Mouse (Mus musculus) heart, embryonic 11.5 days (tissue): ENCODE data around the gene Fto. TPM values are rescaled to one million over a fixed set of nuclear protein-coding genes. Genes with fewer than 3 reads are reported as not detected.

Experiments
- ATAC-seq: fragments of 200-750 bp; cut with Nextera tagmentation; replicated peaks from 2 replicates; pipeline ENCODE4 v1.8.0; 2017; ENCODE audit warnings: moderate library complexity; ENCODE audit not compliant: insufficient number of reproducible peaks, low FRiP score, low TSS enrichment
- H3K27ac ChIP-seq: fragments of 300-500 bp; sonication (generic); 2 replicates; pipeline ENCODE4 v1.5.1; 2014; ENCODE audit warnings: mild to moderate bottlenecking, low read depth, low read length
- H3K27me3 ChIP-seq: fragments of 300-500 bp; sonication (generic); 2 replicates; pipeline ENCODE4 v1.6.1; 2014; ENCODE audit warnings: mild to moderate bottlenecking, low read length, mixed read lengths; ENCODE audit not compliant: control insufficient read depth, insufficient read depth
- H3K36me3 ChIP-seq: fragments of 300-500 bp; sonication (generic); 2 replicates; pipeline ENCODE4 v1.6.1; 2014; ENCODE audit warnings: mild to moderate bottlenecking, low read length, moderate library complexity, mixed read lengths; ENCODE audit not compliant: control insufficient read depth, insufficient read depth
- H3K4me1 ChIP-seq: fragments of 300-500 bp; sonication (generic); 2 replicates; pipeline ENCODE4 v1.6.1; 2014; ENCODE audit warnings: low read length; ENCODE audit not compliant: control insufficient read depth, insufficient read depth
- H3K4me2 ChIP-seq: fragments of 300-500 bp; sonication (generic); 2 replicates; pipeline ENCODE4 v1.6.1; 2014; ENCODE audit warnings: mild to moderate bottlenecking, moderate library complexity
- H3K4me3 ChIP-seq: fragments of 300-500 bp; sonication (generic); 2 replicates; pipeline ENCODE4 v1.5.1; 2014; ENCODE audit warnings: low read depth, low read length
- H3K9ac ChIP-seq: fragments of 300-500 bp; sonication (generic); 2 replicates; pipeline ENCODE4 v1.6.1; 2014; ENCODE audit warnings: mild to moderate bottlenecking, low read depth, low read length, moderate library complexity
- H3K9me3 ChIP-seq: fragments of 300-500 bp; sonication (generic); replicated peaks from 2 replicates; pipeline ENCODE4 v1.6.1; 2016; ENCODE audit warnings: low read length; ENCODE audit not compliant: control insufficient read depth
- WGBS: fragments of 180-500 bp; shearing (Covaris S2); extraction: QIAGEN DNeasy Blood & Tissue Kit; methylation state at CpG from one replicate; pipeline ENCODE4 v1.1.7; 2014; ENCODE audit not compliant: insufficient replicate concordance; 5-methylcytosine and 5-hydroxymethylcytosine counted together
- polyA plus RNA-seq: library from polyadenylated mRNA; unstranded; fragments of >200 nt; fragmentation: Nextera tagmentation; extraction: Ambion mirVana; gene quantifications from 2 replicates; pipeline ENCODE4 v1.2.1, GENCODE M21; 2014

The Fto gene
- polyA plus RNA-seq, 1 experiment from 2014 or later, result 70.1 TPM

GRCm38 (mm10) chr8:91281545-91281944, 31.8 kb upstream of the Fto start:
- no peak for ATAC-seq
- H3K36me3 ChIP-seq, result no peaks in the 10 kb centered on the region
- 76% methylated on average over 8 of the region's 8 CpGs for WGBS
- H3K4me1 ChIP-seq, result no peaks in the 10 kb centered on the region
- no peak overlapping the region for H3K27ac ChIP-seq
- H3K9me3 ChIP-seq, result no peaks in the 10 kb centered on the region
- no peak overlapping the region for H3K9ac ChIP-seq
- no peak overlapping the region for H3K4me2 ChIP-seq
- no peaks in the 10 kb centered on the region for H3K27me3 ChIP-seq
- no peak overlapping the region for H3K4me3 ChIP-seq

- H3K27ac ChIP-seq, result no peak overlapping the region
- ATAC-seq, result no peak
- 62% methylated on average over 5 of the region's 5 CpGs for WGBS
- no peak overlapping the region for H3K4me3 ChIP-seq
- H3K4me2 ChIP-seq, result no peak overlapping the region
- no peaks in the 10 kb centered on the region for H3K27me3 ChIP-seq
- H3K4me1 ChIP-seq, result peaks cover 6% of the 10 kb centered on the region; the same call in 1 of the 2 replicates
- H3K9me3 ChIP-seq, result no peaks in the 10 kb centered on the region
- H3K9ac ChIP-seq, result no peak overlapping the region
- H3K36me3 ChIP-seq, result no peaks in the 10 kb centered on the region
Observed at GRCm38 (mm10) chr8:91282655-91283054, 30.7 kb upstream of the Fto start.

- 88% methylated on average over 1 of the region's 1 CpGs for WGBS
- ATAC-seq, result no peak
Observed at GRCm38 (mm10) chr8:91283815-91284214, 29.5 kb upstream of the Fto start.

GRCm38 (mm10) chr8:91286237-91286636, 27.1 kb upstream of the Fto start:
- Histone ChIP-seq H3K27me3 (no peaks in the 10 kb centered on the region), H3K4me3 (no peak overlapping the region), H3K4me2 (no peak overlapping the region), H3K36me3 (no peaks in the 10 kb centered on the region), H3K9me3 (no peaks in the 10 kb centered on the region), H3K27ac (no peak overlapping the region), H3K9ac (no peak overlapping the region), H3K4me1 (peaks cover 10% of the 10 kb centered on the region)
- 76% methylated on average over 8 of the region's 8 CpGs for WGBS
- ATAC-seq, result no peak

More at GRCm38 (mm10) chr8:91283815-91284214, 29.5 kb upstream of the Fto start:
- H3K9me3 ChIP-seq, result no peaks in the 10 kb centered on the region
- H3K4me1 ChIP-seq, result peaks cover 6% of the 10 kb centered on the region; the same call in 1 of the 2 replicates
- H3K9ac ChIP-seq, result no peak overlapping the region
- no peak overlapping the region for H3K4me2 ChIP-seq
- no peaks in the 10 kb centered on the region for H3K36me3 ChIP-seq
- H3K4me3 ChIP-seq, result no peak overlapping the region
- H3K27ac ChIP-seq, result no peak overlapping the region
- no peaks in the 10 kb centered on the region for H3K27me3 ChIP-seq

GRCm38 (mm10) chr8:91290576-91290975, 22.7 kb upstream of the Fto start:
- Histone ChIP-seq H3K9ac (no peak overlapping the region), H3K4me2 (no peak overlapping the region), H3K4me1 (peaks cover 10% of the 10 kb centered on the region), H3K4me3 (no peak overlapping the region), H3K9me3 (no peaks in the 10 kb centered on the region), H3K27ac (no peak overlapping the region), H3K27me3 (no peaks in the 10 kb centered on the region), H3K36me3 (no peaks in the 10 kb centered on the region)
- no peak for ATAC-seq
- 85% methylated on average over 4 of the region's 4 CpGs for WGBS

- no peak overlapping the region for H3K4me3 ChIP-seq
- H3K4me1 ChIP-seq, result no peaks in the 10 kb centered on the region
- no peak overlapping the region for H3K9ac ChIP-seq
- H3K4me2 ChIP-seq, result no peak overlapping the region
- 90% methylated on average over 5 of the region's 5 CpGs for WGBS
- no peaks in the 10 kb centered on the region for H3K9me3 ChIP-seq
- no peaks in the 10 kb centered on the region for H3K27me3 ChIP-seq
- H3K27ac ChIP-seq, result no peak overlapping the region
- ATAC-seq, result no peak
- H3K36me3 ChIP-seq, result no peaks in the 10 kb centered on the region
Observed at GRCm38 (mm10) chr8:91295786-91296185, 17.5 kb upstream of the Fto start.

- Histone ChIP-seq H3K4me1 (no peaks in the 10 kb centered on the region), H3K9ac (no peak overlapping the region), H3K4me2 (no peak overlapping the region), H3K27ac (no peak overlapping the region), H3K36me3 (no peaks in the 10 kb centered on the region), H3K4me3 (no peak overlapping the region), H3K27me3 (no peaks in the 10 kb centered on the region), H3K9me3 (no peaks in the 10 kb centered on the region)
- no peak for ATAC-seq
- 82% methylated on average over 2 of the region's 2 CpGs for WGBS
Observed at GRCm38 (mm10) chr8:91298672-91299071, 14.7 kb upstream of the Fto start.

- Histone ChIP-seq H3K27me3 (no peaks in the 10 kb centered on the region), H3K4me3 (no peak overlapping the region), H3K9me3 (no peaks in the 10 kb centered on the region), H3K27ac (no peak overlapping the region), H3K4me2 (no peak overlapping the region), H3K4me1 (no peaks in the 10 kb centered on the region), H3K36me3 (no peaks in the 10 kb centered on the region), H3K9ac (no peak overlapping the region)
- WGBS, result 72% methylated on average over 17 of the region's 17 CpGs
- no peak for ATAC-seq
Observed at GRCm38 (mm10) chr8:91304481-91305386, 8.6 kb upstream of the Fto start.

GRCm38 (mm10) chr8:91312342-91312741, 983 bp upstream of the Fto start:
- Histone ChIP-seq H3K9ac (peak overlapping the region; percentile 93; the same call in 1 of the 2 replicates), H3K27ac (no peak overlapping the region), H3K4me2 (peak overlapping the region; percentile 78), H3K27me3 (no peaks in the 10 kb centered on the region), H3K36me3 (no peaks in the 10 kb centered on the region), H3K9me3 (no peaks in the 10 kb centered on the region), H3K4me1 (peaks cover 12% of the 10 kb centered on the region), H3K4me3 (peak overlapping the region; percentile 84)
- WGBS, result 84% methylated on average over 2 of the region's 2 CpGs
- ATAC-seq, result no peak
